Mouse (Mus musculus): ENCODE measurements at regions not wholly inside any gene's neighbourhood (a gene's known extent, or its start where the extent isn't known, plus 50 kb on each side); places are given as distances from the start of the nearest gene placed in this dataset.
"Not testable (repeated sequence)": the region's sequence is repeated elsewhere in the genome, so short reads cannot be mapped to it uniquely, and the experiment has no call there.

- DNase-seq; intact Hi-C loops (cut with DNase I): not testable (repeated sequence)
These were observed 131.0 kb upstream of the Adcyap1 start for GRCm38 (mm10) chr17:93067850-93068249.

GRCm38 (mm10) chr17:93068489-93068888 is 130.3 kb upstream of the Adcyap1 start:
- intact Hi-C loops (cut with DNase I): no loop called here
- DNase-seq: no peak

GRCm38 (mm10) chr17:93084048-93084447 is 114.8 kb upstream of the Adcyap1 start:
- DNase-seq: no peak
- intact Hi-C loops (cut with DNase I): no loop called here

- intact Hi-C loops (cut with DNase I): no loop called here
- DNase-seq: no peak
These were observed 94.3 kb upstream of the Adcyap1 start for GRCm38 (mm10) chr17:93104516-93104915.

GRCm38 (mm10) chr17:93140003-93140402 is 58.8 kb upstream of the Adcyap1 start:
- intact Hi-C loops (cut with DNase I): no loop called here
- no peak for DNase-seq

- DNase-seq: peak in 1 of 2 experiments; percentile 2
These were observed 57.7 kb upstream of the Adcyap1 start for GRCm38 (mm10) chr17:93141125-93141524.

More at GRCm38 (mm10) chr17:93141125-93141524, 57.7 kb upstream of the Adcyap1 start:
- intact Hi-C loops (cut with DNase I): no loop called here
